Mouse (Mus musculus) MEL (cell line): ENCODE measurements at regions not wholly inside any gene's neighbourhood (a gene's known extent, or its start where the extent isn't known, plus 50 kb on each side); places are given as distances from the start of the nearest gene placed in this dataset.

Experiments
- GABPA ChIP-seq: IDR thresholded peaks from 2 replicates; pipeline ENCODE4 v1.6.1; 2012; ENCODE audit warnings: low read depth, mild to moderate bottlenecking, inconsistent platforms, low read length, improper control_type of control experiment, moderate library complexity
- JUND ChIP-seq: IDR thresholded peaks from 2 replicates; pipeline ENCODE4 v1.6.1; 2011; ENCODE audit warnings: low read depth, mild to moderate bottlenecking, improper control_type of control experiment, low read length
- POLR2A ChIP-seq, 2 experiments: IDR thresholded peaks; 2 replicates each; pipeline ENCODE4 v1.6.1; 2011 to 2012; ENCODE audit warnings: low read length in 2 of 2, mild to moderate bottlenecking in 2 of 2, control low read depth in 1 of 2, improper control_type of control experiment in 1 of 2, low read depth in 1 of 2, moderate library complexity in 1 of 2; ENCODE audit not compliant: control insufficient read depth in 1 of 2, insufficient read depth in 1 of 2, poor library complexity in 1 of 2
- TAL1 ChIP-seq: IDR thresholded peaks from 2 replicates; pipeline ENCODE4 v1.6.1; 2012; ENCODE audit warnings: mild to moderate bottlenecking, inconsistent platforms, low read length, moderate library complexity, mixed read lengths

- TF ChIP-seq TAL1 (no peak), JUND (no peak), POLR2A (IDR thresholded peaks at IDR 0.05; ENCODE audit: control insufficient read depth in 1 of 2, insufficient read depth in 1 of 2, low read depth in 1 of 2, low read length in 2 of 2, poor library complexity in 1 of 2) (no peak), GABPA (no peak)
Measured at GRCm38 (mm10) chrX:169493577-169493976, 173.4 kb upstream of the Hccs start.
